Mouse (Mus musculus): ENCODE measurements around the gene Nrsn2.

DNA sequence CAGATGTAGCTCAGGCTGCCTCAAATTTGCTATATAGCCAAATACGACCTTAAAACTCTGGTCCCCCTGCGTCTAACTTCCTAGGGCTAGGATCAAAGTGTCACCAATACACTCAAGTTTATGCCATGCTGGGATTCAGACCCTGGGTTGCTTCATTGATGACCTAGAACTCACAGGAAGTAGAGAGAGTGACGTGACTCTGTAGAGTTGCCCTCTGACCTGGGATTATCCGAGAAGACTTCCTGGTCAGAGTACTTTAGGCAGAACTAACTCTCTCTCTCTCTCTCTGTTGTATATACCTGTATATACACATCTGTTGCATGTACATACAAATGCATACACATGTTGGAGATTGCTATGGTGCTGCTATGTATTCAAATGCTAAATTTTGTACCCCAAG is 3.8 kb downstream of the Nrsn2 start:
- TF ChIP-seq CTCF (conservative IDR thresholded peaks at IDR 0.05; ENCODE audit: low read length) = no peak
- no peak for TF ChIP-seq POU5F1 (IDR thresholded peaks at IDR 0.05; ENCODE audit: borderline replicate concordance, low read length)
